Mouse (Mus musculus): ENCODE measurements around the gene Zcchc8.

- TF ChIP-seq POLR2A (IDR thresholded peaks at IDR 0.05; ENCODE audit: borderline replicate concordance, control insufficient read depth, low read depth, low read length) (no peak), CTCF (IDR thresholded peaks at IDR 0.05; ENCODE audit: control insufficient read depth, insufficient read depth, low read length) (no peak)
Measured at GRCm38 (mm10) chr5:123746253-123746652, 25.4 kb upstream of the Zcchc8 start.
